Mouse (Mus musculus): Measurements from ENCODE around the gene Ccp110. TPM values are rescaled to one million over a fixed set of nuclear protein-coding genes. Genes with fewer than 3 reads are reported as not detected.

Ccp110 gene
- polyA plus RNA-seq, 1 experiment from 2014 or later = 23.7 TPM

Other genes with a start within 250 kb of the Ccp110 start
- 0.92 and 1.4 TPM in 2 replicates for gene Itpripl2, start 220.6 kb upstream of the Ccp110 start, polyA plus RNA-seq (2014; fragmentation: Nextera tagmentation; extraction: Ambion mirVana)
- 103 and 115 TPM in 2 replicates for gene Coq7, start 179.2 kb upstream of the Ccp110 start, polyA plus RNA-seq (2014; fragmentation: Nextera tagmentation; extraction: Ambion mirVana)
- 9.8 and 10.2 TPM in 2 replicates for gene Tmc7, start 127.8 kb upstream of the Ccp110 start, polyA plus RNA-seq (2014; fragmentation: Nextera tagmentation; extraction: Ambion mirVana)
- gene Tmc5, start 115.3 kb upstream of the Ccp110 start, polyA plus RNA-seq (2014; fragmentation: Nextera tagmentation; extraction: Ambion mirVana) = 0.08 and 0.20 TPM in 2 replicates
- gene Gde1, start 6.8 kb upstream of the Ccp110 start, polyA plus RNA-seq (2014; fragmentation: Nextera tagmentation; extraction: Ambion mirVana) = 118 and 125 TPM in 2 replicates
- gene Vps35l, start 27.7 kb downstream of the Ccp110 start, polyA plus RNA-seq (2014; fragmentation: Nextera tagmentation; extraction: Ambion mirVana) = 74.4 and 83.3 TPM in 2 replicates
- gene Iqck, start 143.2 kb downstream of the Ccp110 start, polyA plus RNA-seq (2014; fragmentation: Nextera tagmentation; extraction: Ambion mirVana) = 4.0 and 4.3 TPM in 2 replicates
- 108 and 112 TPM in 2 replicates for gene Knop1, start 143.7 kb downstream of the Ccp110 start, polyA plus RNA-seq (2014; fragmentation: Nextera tagmentation; extraction: Ambion mirVana)

Data from hindbrain, embryonic 11.5 days (tissue).